Mouse (Mus musculus) E14TG2a.4 (cell line): Measurements from ENCODE around the gene Gspt1.
"Not testable (repeated sequence)": the region's sequence is repeated elsewhere in the genome, so short reads cannot be mapped to it uniquely, and the experiment has no call there.

ENCODE experiments used
- H3K27me3 ChIP-seq: 2 replicates; pipeline ENCODE4 v1.6.1; 2014; ENCODE audit warnings: low read length, control low read depth; ENCODE audit not compliant: insufficient read depth
- H3K36me3 ChIP-seq: 2 replicates; pipeline ENCODE4 v1.6.1; 2014; ENCODE audit warnings: low read length, control low read depth; ENCODE audit not compliant: insufficient read depth
- H3K4me1 ChIP-seq: replicated peaks from 2 replicates; pipeline ENCODE4 v1.6.1; 2014; ENCODE audit warnings: low read depth, low read length, control low read depth
- H3K4me3 ChIP-seq: replicated peaks from 2 replicates; pipeline ENCODE4 v1.5.1; 2014; ENCODE audit warnings: mild to moderate bottlenecking, low read length
- H3K9me3 ChIP-seq: 2 replicates; pipeline ENCODE4 v1.6.1; 2014; ENCODE audit warnings: low read length, control low read depth
- CTCF ChIP-seq: conservative IDR thresholded peaks from 2 replicates; pipeline ENCODE4 v1.5.1; 2014; ENCODE audit warnings: low read length
- NANOG ChIP-seq: IDR thresholded peaks from 2 replicates; pipeline ENCODE4 v1.6.1; 2014; ENCODE audit warnings: borderline replicate concordance, low read length, mixed read lengths
- POU5F1 ChIP-seq: IDR thresholded peaks from 2 replicates; pipeline ENCODE4 v1.6.1; 2014; ENCODE audit warnings: low read length, borderline replicate concordance

Gspt1 gene

DNA sequence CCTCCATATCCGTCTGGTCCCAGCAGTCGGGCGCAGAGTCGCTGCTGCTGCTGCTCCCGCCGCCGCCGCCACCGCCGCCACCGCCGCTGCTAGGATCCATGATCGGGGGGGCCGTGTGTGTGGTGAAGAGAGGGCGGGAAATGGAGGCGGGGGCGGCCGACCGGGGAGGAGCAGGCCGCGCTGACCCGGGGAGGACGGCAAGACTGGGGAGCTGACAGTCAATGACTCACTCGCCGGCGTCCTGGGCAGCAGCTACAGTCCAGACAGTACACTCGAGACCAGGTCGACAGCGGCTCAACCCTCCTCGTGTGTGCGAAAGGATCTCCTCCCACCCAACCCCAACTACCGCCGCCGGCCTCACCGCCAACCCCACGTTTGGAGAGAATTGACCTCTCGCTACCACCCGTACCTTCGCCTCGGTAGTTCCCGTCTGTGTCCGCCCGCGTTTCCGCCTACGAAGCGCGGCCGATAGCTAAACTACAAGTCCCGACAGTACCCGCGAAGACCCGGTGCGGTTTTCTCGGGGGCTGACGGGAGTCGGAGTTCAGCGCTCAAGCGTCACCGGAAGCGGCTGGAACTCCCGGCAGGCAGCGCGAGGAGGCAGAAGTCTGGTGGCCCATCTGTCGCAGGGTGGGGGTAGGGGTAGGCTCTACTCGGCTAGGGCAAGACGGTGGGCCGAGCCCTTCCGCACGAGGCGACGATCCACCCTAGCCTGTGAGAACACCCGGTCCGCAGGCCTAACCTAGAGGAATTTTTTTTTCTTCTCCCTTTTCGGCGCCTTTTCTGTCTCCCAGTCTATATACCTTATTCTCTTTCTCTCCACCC lies at the start of gene Gspt1:
Gene Gspt1, minus strand, starts transcription at position 428 of the 825 bp plus-strand sequence.
- H3K9me3 ChIP-seq, result no peaks in the 10 kb centered on the region
- peaks cover 32% of the 10 kb centered on the region for H3K4me1 ChIP-seq
- TF ChIP-seq POU5F1 (no peak), NANOG (no peak)
- H3K27me3 ChIP-seq, result no peaks in the 10 kb centered on the region
- H3K4me3 ChIP-seq, result peak within 1 kb of the TSS; percentile 97
- peaks cover 19% of the 10 kb centered on the region for H3K36me3 ChIP-seq

DNA sequence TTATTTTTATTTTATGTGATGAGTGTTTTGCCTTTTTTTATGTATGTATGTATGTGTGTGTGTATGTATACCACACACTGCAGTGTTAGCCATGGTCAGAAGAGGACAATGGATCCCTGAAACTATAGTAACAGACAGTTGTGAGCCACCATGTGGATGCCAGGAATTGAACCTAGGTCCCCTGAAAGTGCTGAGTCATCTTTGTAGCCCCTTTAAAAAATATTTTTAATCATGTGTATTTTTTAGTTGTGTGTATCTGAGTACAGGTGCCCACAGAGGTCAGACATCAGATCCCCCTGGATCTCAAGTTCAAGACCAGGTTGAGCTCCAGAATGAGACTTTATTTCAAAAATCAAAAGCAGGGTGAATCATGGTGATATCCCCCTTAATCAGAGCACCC lies 49.6 kb upstream of the Gspt1 start:
- no peaks in the 10 kb centered on the region for H3K36me3 ChIP-seq
- no peaks in the 10 kb centered on the region for H3K9me3 ChIP-seq
- H3K4me3 ChIP-seq, result no peak overlapping the region
- no peaks in the 10 kb centered on the region for H3K27me3 ChIP-seq
- TF ChIP-seq CTCF, result no peak
- no peak for TF ChIP-seq POU5F1
- TF ChIP-seq NANOG, result no peak
- H3K4me1 ChIP-seq, result peaks cover 40% of the 10 kb centered on the region

- TF ChIP-seq CTCF, result peak; percentile 22; the same call in 1 of the 2 replicates
- Histone ChIP-seq H3K4me1 (peaks cover 43% of the 10 kb centered on the region), H3K9me3 (peaks cover 16% of the 10 kb centered on the region)
- H3K4me3 ChIP-seq, H3K36me3 ChIP-seq, H3K27me3 ChIP-seq: not testable (repeated sequence)
These were observed 43.6 kb upstream of the Gspt1 start for GRCm38 (mm10) chr16:11297700-11298099.

GRCm38 (mm10) chr16:11295583-11295982 lies 41.5 kb upstream of the Gspt1 start:
- TF ChIP-seq POU5F1 (peak; percentile 55; the same call in 1 of the 2 replicates), NANOG (peak; percentile 93)
- Histone ChIP-seq H3K4me1 (peaks cover 35% of the 10 kb centered on the region), H3K4me3 (peak overlapping the region; percentile 43)

DNA sequence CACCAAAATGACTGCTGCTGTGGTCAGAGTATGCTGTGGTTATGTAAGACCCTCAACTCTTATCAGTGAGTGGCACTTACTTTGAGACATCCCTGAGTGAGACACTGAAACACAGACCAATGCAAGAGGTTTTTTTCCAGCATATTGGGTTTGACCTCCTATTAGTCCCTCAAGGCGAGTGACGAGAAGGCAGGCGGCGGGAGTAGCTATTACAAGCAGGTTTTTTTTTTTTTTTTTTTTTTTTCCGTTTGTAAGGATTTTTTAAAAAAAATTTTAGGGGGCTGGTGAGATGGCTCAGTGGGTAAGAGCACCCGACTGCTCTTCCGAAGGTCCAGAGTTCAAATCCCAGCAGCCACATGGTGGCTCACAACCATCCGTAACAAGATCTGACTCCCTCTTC lies 34.7 kb upstream of the Gspt1 start:
- H3K27me3 ChIP-seq, H3K4me3 ChIP-seq, H3K4me1 ChIP-seq: not testable (repeated sequence)
- Histone ChIP-seq H3K9me3 (peaks cover 51% of the 10 kb centered on the region), H3K36me3 (peaks cover 13% of the 10 kb centered on the region)

More at GRCm38 (mm10) chr16:11295583-11295982, 41.5 kb upstream of the Gspt1 start:
- peaks cover 35% of the 10 kb centered on the region for H3K9me3 ChIP-seq
- H3K36me3 ChIP-seq, H3K27me3 ChIP-seq: not testable (repeated sequence)

DNA sequence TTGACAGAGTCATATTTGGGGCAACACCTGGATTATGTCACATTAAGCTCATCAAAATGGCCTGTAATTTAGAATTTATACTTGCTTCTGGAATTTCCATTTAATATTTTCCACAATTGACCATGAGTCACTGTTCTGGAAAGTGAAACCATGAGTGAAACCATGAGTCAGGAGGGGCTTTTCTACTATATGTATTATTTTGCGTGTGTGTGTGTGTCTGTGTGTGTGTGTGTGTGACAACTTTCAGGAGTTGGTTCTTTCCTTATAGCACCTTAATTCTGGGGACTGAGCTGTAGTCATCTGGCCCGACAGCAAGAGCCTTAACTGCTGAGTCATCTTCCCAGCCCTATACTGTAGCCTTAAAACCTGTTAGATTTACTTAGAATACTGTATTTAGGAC lies 31.8 kb upstream of the Gspt1 start:
- TF ChIP-seq NANOG, result no peak
- no peak for TF ChIP-seq CTCF
- no peak for TF ChIP-seq POU5F1
- peaks cover 7% of the 10 kb centered on the region for H3K4me1 ChIP-seq
- no peaks in the 10 kb centered on the region for H3K27me3 ChIP-seq
- no peak overlapping the region for H3K4me3 ChIP-seq
- H3K9me3 ChIP-seq, result peaks cover 26% of the 10 kb centered on the region
- peaks cover 7% of the 10 kb centered on the region; the same call in 1 of the 2 replicates for H3K36me3 ChIP-seq

DNA sequence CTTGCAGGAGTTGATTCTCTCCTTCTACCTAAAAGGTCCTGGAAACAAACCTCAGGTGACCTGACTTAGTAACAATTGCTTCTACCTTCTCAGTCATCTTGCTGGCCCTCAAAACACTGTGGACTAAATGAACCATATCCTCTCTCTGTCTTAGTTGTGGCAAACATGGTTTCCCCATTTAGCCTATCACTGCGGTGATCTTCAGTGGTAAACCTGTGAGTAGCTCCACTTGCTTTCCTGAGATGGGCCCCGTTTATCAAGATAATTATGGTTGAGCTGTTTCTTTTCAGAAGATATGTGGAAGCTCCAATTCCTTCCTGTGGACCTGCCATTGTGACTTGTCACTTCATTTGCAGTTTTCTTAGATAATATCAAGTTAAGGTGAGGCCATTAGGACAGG lies 30.8 kb upstream of the Gspt1 start:
- no peak for TF ChIP-seq CTCF
- TF ChIP-seq POU5F1, result no peak
- TF ChIP-seq NANOG, result no peak
- Histone ChIP-seq H3K4me3 (no peak overlapping the region), H3K27me3 (no peaks in the 10 kb centered on the region), H3K36me3 (peaks cover 2% of the 10 kb centered on the region; the same call in 1 of the 2 replicates), H3K4me1 (peaks cover 7% of the 10 kb centered on the region), H3K9me3 (peaks cover 16% of the 10 kb centered on the region)

DNA sequence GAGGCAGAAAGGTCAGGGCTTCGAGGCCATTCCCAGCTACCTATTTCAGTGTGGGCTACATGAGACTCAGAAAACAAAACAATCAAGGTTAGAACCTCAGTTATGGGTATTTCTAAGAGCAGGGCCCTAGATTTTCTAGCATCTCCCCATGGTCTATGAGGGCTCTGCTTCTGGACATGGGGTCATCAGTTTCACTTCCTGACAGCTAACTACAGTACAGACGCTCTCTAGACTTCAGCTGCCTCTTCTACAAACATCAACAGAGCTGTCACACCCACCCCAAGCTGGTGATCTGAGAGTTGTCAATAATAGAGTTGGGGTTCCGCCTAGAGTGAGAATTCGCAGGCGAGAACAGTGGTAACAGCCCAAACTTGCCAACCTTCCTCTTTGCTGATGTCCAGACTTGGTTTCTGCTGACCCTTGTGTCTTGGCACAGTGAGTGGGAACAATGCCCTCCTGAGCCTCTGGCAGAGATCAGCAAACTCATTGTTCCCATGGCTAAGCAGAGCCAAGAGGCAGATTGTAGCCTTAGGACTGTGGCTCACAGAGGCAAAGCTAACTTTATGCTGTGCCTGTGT lies 28.6 kb upstream of the Gspt1 start:
- TF ChIP-seq CTCF (no peak), NANOG (no peak), POU5F1 (no peak)
- no peaks in the 10 kb centered on the region for H3K9me3 ChIP-seq
- H3K27me3 ChIP-seq, result no peaks in the 10 kb centered on the region
- H3K36me3 ChIP-seq, result no peaks in the 10 kb centered on the region
- H3K4me3 ChIP-seq, result no peak overlapping the region
- peaks cover 17% of the 10 kb centered on the region for H3K4me1 ChIP-seq

DNA sequence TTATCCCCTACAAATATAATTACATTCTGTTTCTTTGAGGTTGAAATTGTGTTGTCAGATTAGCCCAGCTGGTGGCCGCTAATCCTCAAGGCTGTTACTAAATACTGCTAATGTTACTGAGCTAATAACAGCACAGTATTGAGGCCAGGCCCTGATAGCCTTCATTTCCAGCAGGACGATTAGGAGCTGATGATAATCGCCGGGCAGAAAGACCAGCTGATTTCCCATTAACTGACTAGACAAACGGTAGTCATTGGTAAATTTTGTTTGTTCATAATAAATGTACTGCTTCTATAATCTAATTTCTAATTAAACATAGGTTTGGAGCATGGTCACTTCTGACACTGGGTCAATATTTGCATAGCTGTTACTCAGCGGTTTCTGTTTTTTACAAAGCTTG lies 24.7 kb upstream of the Gspt1 start:
- H3K4me1 ChIP-seq, result peaks cover 53% of the 10 kb centered on the region
- no peaks in the 10 kb centered on the region for H3K27me3 ChIP-seq
- no peaks in the 10 kb centered on the region for H3K36me3 ChIP-seq
- no peak overlapping the region for H3K4me3 ChIP-seq
- no peak for TF ChIP-seq CTCF
- TF ChIP-seq NANOG, result no peak
- TF ChIP-seq POU5F1, result no peak
- H3K9me3 ChIP-seq, result no peaks in the 10 kb centered on the region
